Comparison of ENCODE assay signal across 7 mouse cellular contexts in the genomic region with DNA sequence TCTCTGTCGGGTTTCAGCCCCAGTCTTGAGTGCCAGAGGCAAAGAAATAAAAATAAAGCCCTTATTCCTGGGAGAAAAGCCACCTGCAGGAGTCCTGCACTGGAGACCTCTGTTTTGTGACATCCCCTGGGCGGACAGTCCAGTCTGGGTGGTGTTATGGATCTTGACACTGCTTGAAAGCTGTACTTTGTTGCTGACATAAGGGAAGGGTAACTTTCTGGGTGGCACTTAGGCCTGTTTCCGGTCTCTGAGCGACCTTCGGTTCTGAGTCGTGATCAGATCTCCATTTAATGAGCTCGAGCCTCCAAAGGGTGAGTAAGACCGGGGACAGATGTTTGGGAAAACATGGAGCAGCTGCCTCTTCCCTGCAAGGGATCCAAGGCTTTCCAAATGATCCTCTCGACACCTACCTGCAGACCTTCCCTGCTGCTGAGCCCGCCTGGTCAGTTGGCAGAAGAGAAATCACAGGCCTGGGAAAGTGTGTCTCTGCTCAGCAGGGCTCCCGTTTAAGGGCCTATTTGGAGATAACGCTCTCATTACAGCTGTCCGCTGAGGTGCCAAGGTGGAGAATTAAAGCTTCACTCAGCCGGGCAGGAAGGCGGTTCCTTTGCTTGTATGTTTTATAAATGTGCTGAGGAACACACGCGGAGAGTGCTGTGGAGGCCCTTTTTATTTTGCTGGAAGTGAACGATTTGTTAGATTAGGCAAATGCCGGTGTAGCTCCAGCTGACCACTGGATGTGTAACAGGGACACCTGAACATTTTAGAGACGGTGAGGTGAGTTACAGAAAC. TPM values are rescaled to one million over a fixed set of nuclear protein-coding genes. Genes with fewer than 3 reads are reported as not detected.
DNase-seq lines count a peak whose midpoint lies in the region; ATAC-seq and TF ChIP-seq lines count a peak whose summit lies in the region.

No protein-coding gene starts in this region.

- peak overlapping the region; percentile 62; the same call in 1 of the 2 replicates for H3K4me2 ChIP-seq in lung, postnatal 0 days (replicated peaks; ENCODE audit: low read depth, low read length)
- peak overlapping the region; percentile 77 for H3K4me2 ChIP-seq in hindbrain, embryonic 16.5 days (ENCODE audit: low read length)
- H3K4me2 ChIP-seq in midbrain, embryonic 14.5 days (ENCODE audit: low read length), result peak overlapping the region; percentile 68

- no peak for ATAC-seq in lung, postnatal 0 days
- ATAC-seq in hindbrain, embryonic 16.5 days, result peak; percentile 32
- peak; percentile 35 for ATAC-seq in midbrain, embryonic 14.5 days (ENCODE audit: low FRiP score, low TSS enrichment)

- H3K4me1 ChIP-seq in lung, postnatal 0 days (ENCODE audit: insufficient read depth, low read depth, low read length), result 0 out of 2 replicates have a peak, but pooled peaks cover 2% of the 10 kb centered on the region
- H3K4me1 ChIP-seq in lung, adult 2 months (ENCODE audit: control insufficient read depth, insufficient read depth, low read length), result no peaks in the 10 kb centered on the region; the same call in none of the 2 replicates
- peaks cover 2% of the 10 kb centered on the region; the same call in 1 of the 2 replicates for H3K4me1 ChIP-seq in cortical plate, adult 2 months (ENCODE audit: control insufficient read depth, insufficient read depth, low read length)
- peaks cover 16% of the 10 kb centered on the region for H3K4me1 ChIP-seq in hindbrain, embryonic 16.5 days (ENCODE audit: control insufficient read depth, insufficient read depth, low read depth, low read length)
- peaks cover 7% of the 10 kb centered on the region; the same call in 1 of the 2 replicates for H3K4me1 ChIP-seq in midbrain, embryonic 14.5 days (ENCODE audit: control insufficient read depth, insufficient read depth, low read length)

- H3K9ac ChIP-seq in lung, postnatal 0 days (replicated peaks; ENCODE audit: low read depth), result no peak overlapping the region
- H3K9ac ChIP-seq in hindbrain, embryonic 16.5 days (ENCODE audit: low read depth, low read length), result peak overlapping the region; percentile 45; the same call in 1 of the 2 replicates
- no peak overlapping the region for H3K9ac ChIP-seq in midbrain, embryonic 14.5 days (replicated peaks; ENCODE audit: low read length)

- WGBS in lung, postnatal 0 days, result 80% methylated on average over 20 of the region's 20 CpGs
- WGBS in lung, adult 2 months, result 80% methylated on average over 20 of the region's 20 CpGs
- WGBS in hindbrain, embryonic 16.5 days, result 70% methylated on average over 20 of the region's 20 CpGs
- 84% methylated on average over 20 of the region's 20 CpGs for WGBS in midbrain, embryonic 14.5 days

- TF ChIP-seq POLR2A in lung, adult 2 months (IDR thresholded peaks at IDR 0.05; ENCODE audit: borderline replicate concordance, extremely low read depth, low read depth, low read length), result no peak
- TF ChIP-seq POLR2A in cortical plate, adult 2 months (IDR thresholded peaks at IDR 0.05; ENCODE audit: extremely low read depth, insufficient read depth, low read length), result no peak

- H3K9me3 ChIP-seq in lung, postnatal 0 days (ENCODE audit: low read length), result no peaks in the 10 kb centered on the region
- no peaks in the 10 kb centered on the region for H3K9me3 ChIP-seq in hindbrain, embryonic 16.5 days (ENCODE audit: control insufficient read depth, low read length)
- H3K9me3 ChIP-seq in midbrain, embryonic 14.5 days (ENCODE audit: control insufficient read depth, low read length), result no peaks in the 10 kb centered on the region

- DNase-seq in lung, postnatal 0 days (ENCODE audit: low spot score), result no peak
- DNase-seq in lung, adult 2 months, result no peak
- peak; percentile 19 for DNase-seq in midbrain, embryonic 14.5 days
- no peak for DNase-seq in adrenal gland, postnatal 4 days (ENCODE audit: low spot score in 2 of 2)
- DNase-seq in right cerebral cortex, adult 2 months (ENCODE audit: low spot score in 2 of 2), result no peak

- no peaks in the 10 kb centered on the region for H3K36me3 ChIP-seq in lung, postnatal 0 days (ENCODE audit: insufficient read depth, low read length)
- no peaks in the 10 kb centered on the region for H3K36me3 ChIP-seq in hindbrain, embryonic 16.5 days (ENCODE audit: control insufficient read depth, insufficient read depth, low read length)
- H3K36me3 ChIP-seq in midbrain, embryonic 14.5 days (ENCODE audit: control insufficient read depth, insufficient read depth, low read length), result no peaks in the 10 kb centered on the region

- peak overlapping the region; percentile 83 for H3K4me3 ChIP-seq in lung, postnatal 0 days (ENCODE audit: low read depth, low read length)
- H3K4me3 ChIP-seq in lung, adult 2 months (replicated peaks; ENCODE audit: extremely low read depth, low read depth, low read length), result no peak overlapping the region
- H3K4me3 ChIP-seq in cortical plate, adult 2 months (ENCODE audit: insufficient read depth, low read length), result peak overlapping the region; percentile 61; the same call in 1 of the 2 replicates
- H3K4me3 ChIP-seq in hindbrain, embryonic 16.5 days (ENCODE audit: low read length), result peak overlapping the region; percentile 91
- H3K4me3 ChIP-seq in midbrain, embryonic 14.5 days (replicated peaks; ENCODE audit: low read depth, low read length), result peak overlapping the region; percentile 77

- no peaks in the 10 kb centered on the region for H3K27me3 ChIP-seq in lung, postnatal 0 days (replicated peaks; ENCODE audit: insufficient read depth, low read length)
- H3K27me3 ChIP-seq in hindbrain, embryonic 16.5 days (replicated peaks; ENCODE audit: control insufficient read depth, insufficient read depth, low read length), result no peaks in the 10 kb centered on the region
- no peaks in the 10 kb centered on the region for H3K27me3 ChIP-seq in midbrain, embryonic 14.5 days (ENCODE audit: control insufficient read depth, insufficient read depth, low read length)

- no peak overlapping the region for H3K27ac ChIP-seq in lung, postnatal 0 days (ENCODE audit: low read length)
- H3K27ac ChIP-seq in cortical plate, adult 2 months (ENCODE audit: insufficient read depth, low read length), result no peak overlapping the region
- peak overlapping the region; percentile 58; the same call in 1 of the 2 replicates for H3K27ac ChIP-seq in hindbrain, embryonic 16.5 days (ENCODE audit: low read depth, low read length)
- no peak overlapping the region for H3K27ac ChIP-seq in midbrain, embryonic 14.5 days (replicated peaks; ENCODE audit: low read depth, low read length)

- no peak for TF ChIP-seq EP300 in lung, postnatal 0 days (IDR thresholded peaks at IDR 0.05)

- TF ChIP-seq CTCF in lung, postnatal 0 days (IDR thresholded peaks at IDR 0.05), result no peak
- no peak for TF ChIP-seq CTCF in lung, adult 2 months (IDR thresholded peaks at IDR 0.05; ENCODE audit: insufficient read depth, low read length)
- TF ChIP-seq CTCF in cortical plate, adult 2 months (IDR thresholded peaks at IDR 0.05; ENCODE audit: extremely low read depth, insufficient read depth, low read length), result no peak

RNA-seq across cellular contexts. Expression of gene Cmc1, which starts 0.6 kb away (rescaled TPM):
- polyA plus RNA-seq in lung, postnatal 0 days (2015; fragmentation: Nextera tagmentation; extraction: Ambion mirVana), result 46.2 and 51.2 TPM in 2 replicates
- 1.6 and 1.9 TPM in 2 replicates for polyA plus RNA-seq in lung, adult 2 months (2012; rRNA removed)
- polyA plus RNA-seq in cortical plate, adult 2 months (2012; rRNA removed), result 14.8 and 15.8 TPM in 2 replicates
- polyA plus RNA-seq in hindbrain, embryonic 16.5 days (2015; fragmentation: Nextera tagmentation; extraction: Ambion mirVana), result 29.9 and 35.4 TPM in 2 replicates
- 43.8 and 45.0 TPM in 2 replicates for polyA plus RNA-seq in midbrain, embryonic 14.5 days (2014; fragmentation: Nextera tagmentation; extraction: Ambion mirVana)
- 10 to 100 TPM; 32.8 to 40.3 TPM for total RNA-seq in adrenal gland, postnatal 4 days (2021)
